Mouse (Mus musculus): Measurements from ENCODE around the gene Olfr71. TPM values are rescaled to one million over a fixed set of nuclear protein-coding genes. Genes with fewer than 3 reads are reported as not detected.

The Olfr71 gene
- polyA plus RNA-seq (2016; fragmentation: Nextera tagmentation; extraction: Ambion mirVana) = not detected in 2 replicates

GRCm38 (mm10) chr4:43709869-43710268 lies at the start of gene Olfr71:
TSS of gene Olfr71 (minus strand) at chr4:43710255.
- Histone ChIP-seq H3K27ac (no peak within 1 kb of the TSS), H3K4me1 (peaks cover 9% of the 10 kb centered on the region; the same call in 1 of the 2 replicates), H3K27me3 (ENCODE audit: insufficient read depth, poor library complexity, severe bottlenecking) (peaks cover 33% of the 10 kb centered on the region), H3K4me3 (no peak within 1 kb of the TSS), H3K36me3 (no peaks in the 10 kb centered on the region), H3K9me3 (no peaks in the 10 kb centered on the region)
- no peak for DNase-seq (ENCODE audit: low spot score)
- WGBS = 77% methylated on average over 6 of the region's 6 CpGs

- Histone ChIP-seq H3K27ac (no peak overlapping the region), H3K9me3 (no peaks in the 10 kb centered on the region), H3K4me3 (no peak overlapping the region), H3K27me3 (ENCODE audit: insufficient read depth, poor library complexity, severe bottlenecking) (no peaks in the 10 kb centered on the region), H3K4me1 (peaks cover 19% of the 10 kb centered on the region; the same call in 1 of the 2 replicates), H3K36me3 (no peaks in the 10 kb centered on the region)
- DNase-seq (ENCODE audit: low spot score) = no peak
- WGBS = 47% methylated on average over 6 of the region's 6 CpGs
These were observed 47.2 kb upstream of the Olfr71 start for GRCm38 (mm10) chr4:43757213-43757612.

- Histone ChIP-seq H3K4me3 (no peak overlapping the region), H3K27me3 (ENCODE audit: insufficient read depth, poor library complexity, severe bottlenecking) (no peaks in the 10 kb centered on the region), H3K36me3 (no peaks in the 10 kb centered on the region), H3K9me3 (no peaks in the 10 kb centered on the region), H3K4me1 (peaks cover 11% of the 10 kb centered on the region), H3K27ac (no peak overlapping the region)
- no peak for DNase-seq (ENCODE audit: low spot score)
- WGBS = 11% methylated on average over 6 of the region's 6 CpGs
These were observed 35.1 kb upstream of the Olfr71 start for GRCm38 (mm10) chr4:43745187-43745586.

GRCm38 (mm10) chr4:43743099-43743498 lies 33.0 kb upstream of the Olfr71 start:
- 12% methylated on average over 1 of the region's 1 CpGs for WGBS
- H3K4me1 ChIP-seq = peaks cover 11% of the 10 kb centered on the region
- no peak for DNase-seq (ENCODE audit: low spot score)
- H3K36me3 ChIP-seq = no peaks in the 10 kb centered on the region
- no peak overlapping the region for H3K27ac ChIP-seq
- no peaks in the 10 kb centered on the region for H3K27me3 ChIP-seq (ENCODE audit: insufficient read depth, poor library complexity, severe bottlenecking)
- no peaks in the 10 kb centered on the region for H3K9me3 ChIP-seq
- H3K4me3 ChIP-seq = no peak overlapping the region

GRCm38 (mm10) chr4:43742637-43743036 lies 32.6 kb upstream of the Olfr71 start:
- WGBS = 27% methylated on average over 4 of the region's 4 CpGs
- H3K9me3 ChIP-seq = no peaks in the 10 kb centered on the region
- H3K4me3 ChIP-seq = no peak overlapping the region
- DNase-seq (ENCODE audit: low spot score) = no peak
- H3K4me1 ChIP-seq = peaks cover 11% of the 10 kb centered on the region
- H3K36me3 ChIP-seq = no peaks in the 10 kb centered on the region
- no peak overlapping the region for H3K27ac ChIP-seq
- no peaks in the 10 kb centered on the region for H3K27me3 ChIP-seq (ENCODE audit: insufficient read depth, poor library complexity, severe bottlenecking)

GRCm38 (mm10) chr4:43741526-43741925 lies 31.5 kb upstream of the Olfr71 start:
- Histone ChIP-seq H3K4me1 (peaks cover 10% of the 10 kb centered on the region), H3K4me3 (no peak overlapping the region), H3K36me3 (no peaks in the 10 kb centered on the region), H3K9me3 (no peaks in the 10 kb centered on the region), H3K27ac (no peak overlapping the region), H3K27me3 (ENCODE audit: insufficient read depth, poor library complexity, severe bottlenecking) (no peaks in the 10 kb centered on the region)
- WGBS = 55% methylated on average over 5 of the region's 5 CpGs
- DNase-seq (ENCODE audit: low spot score) = no peak

- Histone ChIP-seq H3K4me3 (no peak overlapping the region), H3K27ac (no peak overlapping the region), H3K27me3 (ENCODE audit: insufficient read depth, poor library complexity, severe bottlenecking) (no peaks in the 10 kb centered on the region), H3K9me3 (no peaks in the 10 kb centered on the region), H3K4me1 (peaks cover 14% of the 10 kb centered on the region), H3K36me3 (no peaks in the 10 kb centered on the region)
- no peak for DNase-seq (ENCODE audit: low spot score)
- 54% methylated on average over 8 of the region's 8 CpGs for WGBS
These were observed 29.1 kb upstream of the Olfr71 start for GRCm38 (mm10) chr4:43738989-43739674.

GRCm38 (mm10) chr4:43737144-43737543 lies 27.1 kb upstream of the Olfr71 start:
- no peaks in the 10 kb centered on the region for H3K27me3 ChIP-seq (ENCODE audit: insufficient read depth, poor library complexity, severe bottlenecking)
- WGBS = 69% methylated on average over 6 of the region's 6 CpGs

GRCm38 (mm10) chr4:43733186-43733585 lies 23.1 kb upstream of the Olfr71 start:
- H3K4me1 ChIP-seq = peaks cover 69% of the 10 kb centered on the region
- no peak for DNase-seq (ENCODE audit: low spot score)
- no peak overlapping the region for H3K4me3 ChIP-seq
- 67% methylated on average over 5 of the region's 5 CpGs for WGBS
- peak overlapping the region; percentile 74 for H3K27ac ChIP-seq
- H3K9me3 ChIP-seq = no peaks in the 10 kb centered on the region
- no peaks in the 10 kb centered on the region for H3K36me3 ChIP-seq
- H3K27me3 ChIP-seq (ENCODE audit: insufficient read depth, poor library complexity, severe bottlenecking) = no peaks in the 10 kb centered on the region

More at GRCm38 (mm10) chr4:43737144-43737543, 27.1 kb upstream of the Olfr71 start:
- Histone ChIP-seq H3K9me3 (no peaks in the 10 kb centered on the region), H3K4me1 (peaks cover 33% of the 10 kb centered on the region), H3K36me3 (no peaks in the 10 kb centered on the region), H3K27ac (no peak overlapping the region), H3K4me3 (no peak overlapping the region)
- no peak for DNase-seq (ENCODE audit: low spot score)

- DNase-seq (ENCODE audit: low spot score) = no peak
- H3K4me3 ChIP-seq = no peak overlapping the region
- no peaks in the 10 kb centered on the region for H3K27me3 ChIP-seq (ENCODE audit: insufficient read depth, poor library complexity, severe bottlenecking)
- no peaks in the 10 kb centered on the region for H3K9me3 ChIP-seq
- peaks cover 78% of the 10 kb centered on the region for H3K4me1 ChIP-seq
- peak overlapping the region; percentile 74 for H3K27ac ChIP-seq
- H3K36me3 ChIP-seq = no peaks in the 10 kb centered on the region
- WGBS = 21% methylated on average over 1 of the region's 1 CpGs
These were observed 22.1 kb upstream of the Olfr71 start for GRCm38 (mm10) chr4:43732171-43732570.

GRCm38 (mm10) chr4:43730750-43731297 lies 20.8 kb upstream of the Olfr71 start:
- H3K4me1 ChIP-seq = peaks cover 82% of the 10 kb centered on the region
- no peaks in the 10 kb centered on the region for H3K27me3 ChIP-seq (ENCODE audit: insufficient read depth, poor library complexity, severe bottlenecking)
- H3K9me3 ChIP-seq = no peaks in the 10 kb centered on the region
- no peak overlapping the region for H3K4me3 ChIP-seq
- no peak for DNase-seq (ENCODE audit: low spot score)
- WGBS = 53% methylated on average over 21 of the region's 21 CpGs
- peak overlapping the region; percentile 85 for H3K27ac ChIP-seq
- no peaks in the 10 kb centered on the region for H3K36me3 ChIP-seq

GRCm38 (mm10) chr4:43729794-43730550 lies 19.9 kb upstream of the Olfr71 start, which contains the start of gene Spaar:
TSS of gene Spaar (plus strand) at chr4:43730034.
- no peaks in the 10 kb centered on the region for H3K36me3 ChIP-seq
- 0 out of 2 replicates have a peak within 1 kb of the TSS, but pooled peaks have one; percentile 0 for H3K4me3 ChIP-seq
- no peak for DNase-seq (ENCODE audit: low spot score)
- peaks cover 79% of the 10 kb centered on the region for H3K4me1 ChIP-seq
- WGBS = 24% methylated on average over 14 of the region's 14 CpGs
- no peaks in the 10 kb centered on the region for H3K27me3 ChIP-seq (ENCODE audit: insufficient read depth, poor library complexity, severe bottlenecking)
- peak within 1 kb of the TSS; percentile 85 for H3K27ac ChIP-seq
- no peaks in the 10 kb centered on the region for H3K9me3 ChIP-seq

- DNase-seq (ENCODE audit: low spot score) = no peak
- Histone ChIP-seq H3K36me3 (no peaks in the 10 kb centered on the region), H3K4me1 (peaks cover 79% of the 10 kb centered on the region), H3K4me3 (no peak overlapping the region), H3K27ac (peak overlapping the region; percentile 85), H3K27me3 (ENCODE audit: insufficient read depth, poor library complexity, severe bottlenecking) (no peaks in the 10 kb centered on the region), H3K9me3 (no peaks in the 10 kb centered on the region)
- 27% methylated on average over 3 of the region's 3 CpGs for WGBS
These were observed 19.1 kb upstream of the Olfr71 start for GRCm38 (mm10) chr4:43729126-43729525.

Measured in heart, embryonic 10.5 days (tissue).